In the genomic region with DNA sequence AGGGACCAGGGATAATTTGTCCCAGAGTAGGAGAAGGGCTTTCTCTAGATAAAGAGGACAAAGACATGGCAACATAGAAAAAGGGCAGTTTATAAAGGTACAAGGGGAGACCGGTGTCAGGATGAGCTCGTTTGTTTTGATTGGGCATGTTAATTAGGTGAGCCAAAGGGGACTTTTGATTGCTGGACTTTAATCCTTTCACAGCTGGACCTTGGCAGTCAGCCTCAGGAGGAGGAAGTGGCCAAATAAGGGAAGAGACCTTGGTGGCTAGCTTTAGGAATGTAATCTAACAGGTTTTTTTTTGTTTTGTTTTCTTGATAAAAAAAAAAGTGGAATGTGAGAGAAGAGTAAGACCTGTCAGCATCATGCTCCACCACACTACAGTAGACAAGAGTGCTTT, we compare ENCODE assay signal across 21 mouse cellular contexts.
DNase-seq lines count a peak whose midpoint lies in the region; ATAC-seq lines count a peak whose summit lies in the region.
"Had no signal": no experiment of that assay in that cellular context is flagged by ENCODE, and none has a peak within 500 bp of the region (broad histone marks: within the 10 kb centered on the region; RNA-seq: fewer than 3 reads in every experiment).

No protein-coding gene starts in this region.

- H3K4me1 ChIP-seq in forebrain, embryonic 11.5 days (replicated peaks; ENCODE audit: control insufficient read depth, insufficient read depth, low read length), result no peaks in the 10 kb centered on the region
- H3K4me1 ChIP-seq: limb, embryonic 15.5 days; midbrain, embryonic 13.5 days; neural tube, embryonic 15.5 days had no signal

- H3K4me2 ChIP-seq in forebrain, embryonic 11.5 days (ENCODE audit: low read depth, low read length, severe bottlenecking), result no peak overlapping the region
- H3K4me2 ChIP-seq: heart, embryonic 13.5 days; limb, embryonic 15.5 days; midbrain, embryonic 13.5 days; neural tube, embryonic 15.5 days had no signal

- no peak overlapping the region for H3K27ac ChIP-seq in forebrain, embryonic 11.5 days (ENCODE audit: low read depth, low read length)
- H3K27ac ChIP-seq: heart, embryonic 13.5 days; hindbrain, postnatal 0 days; limb, embryonic 15.5 days; midbrain, embryonic 13.5 days; neural tube, embryonic 15.5 days had no signal

- no peaks in the 10 kb centered on the region for H3K36me3 ChIP-seq in forebrain, embryonic 11.5 days (ENCODE audit: control insufficient read depth, insufficient read depth, low read length)
- H3K36me3 ChIP-seq: heart, embryonic 13.5 days; limb, embryonic 15.5 days; midbrain, embryonic 13.5 days; neural tube, embryonic 15.5 days had no signal

- H3K9ac ChIP-seq in forebrain, embryonic 11.5 days (ENCODE audit: low read length), result no peak overlapping the region
- H3K9ac ChIP-seq: heart, embryonic 13.5 days; limb, embryonic 15.5 days; midbrain, embryonic 13.5 days; neural tube, embryonic 15.5 days had no signal

- 5% methylated on average over 2 of the region's 2 CpGs for WGBS in forebrain, embryonic 11.5 days

- H3K27me3 ChIP-seq in forebrain, embryonic 11.5 days (ENCODE audit: control insufficient read depth, insufficient read depth, low read length), result no peaks in the 10 kb centered on the region
- H3K27me3 ChIP-seq: heart, embryonic 13.5 days; limb, embryonic 15.5 days; neural tube, embryonic 15.5 days had no signal

- H3K9me3 ChIP-seq in forebrain, embryonic 11.5 days (ENCODE audit: control insufficient read depth, low read length), result no peaks in the 10 kb centered on the region
- H3K9me3 ChIP-seq: heart, embryonic 13.5 days; limb, embryonic 15.5 days; midbrain, embryonic 13.5 days; neural tube, embryonic 15.5 days had no signal

- no peak for ATAC-seq in forebrain, embryonic 11.5 days (replicated peaks; ENCODE audit: low FRiP score)
- ATAC-seq: activated CD4-positive, CD25-positive, alpha-beta regulatory T cell, adult 4 months; hindbrain, postnatal 0 days; midbrain, embryonic 13.5 days had no signal

- peak; percentile 10 for DNase-seq in adrenal gland, postnatal 14 days
- DNase-seq in adrenal gland, adult 8-10 months, result no peak
- DNase-seq in kidney, adult 18-20 months, result peak; percentile 13
- no peak for DNase-seq in kidney, postnatal 10 days
- peak; percentile 31 for DNase-seq in ovary, postnatal 36 days (ENCODE audit: low spot score)
- DNase-seq in ovary, postnatal 14 days (ENCODE audit: low spot score), result no peak
- no peak for DNase-seq in urinary bladder, adult 2 months (ENCODE audit: low spot score)
- no peak for DNase-seq in forebrain, embryonic 11.5 days (ENCODE audit: low spot score)
- DNase-seq: cerebellum, adult 11-12 months; gastrocnemius, postnatal 10 days; heart, postnatal 36 days; lung, adult 18-20 months; right cerebral cortex, adult 18-20 months; thymus, adult 18-20 months had no signal

- H3K4me3 ChIP-seq in forebrain, embryonic 11.5 days (ENCODE audit: low read depth, low read length), result no peak overlapping the region
- H3K4me3 ChIP-seq: heart, embryonic 13.5 days; limb, embryonic 15.5 days; midbrain, embryonic 13.5 days; myocyte; neural tube, embryonic 15.5 days had no signal

Comparison
In these comparisons a context has a peak if more than half of its experiments do, and no peak if none do; other contexts are left out.
1. DNase-seq: peak in adrenal gland, postnatal 14 days (single experiment), kidney, adult 18-20 months (single experiment) and ovary, postnatal 36 days (single experiment); none in adrenal gland, adult 8-10 months (single experiment), kidney, postnatal 10 days (single experiment), ovary, postnatal 14 days (single experiment), urinary bladder, adult 2 months (single experiment) and forebrain, embryonic 11.5 days (single experiment).